Mouse (Mus musculus) gastrocnemius, adult 2 months (tissue): ENCODE data around the gene Stn1. TPM values are rescaled to one million over a fixed set of nuclear protein-coding genes. Genes with fewer than 3 reads are reported as not detected.

Source experiments
- DNase-seq: peaks from one replicate; pipeline ENCODE4 v3.0.0; 2022
- H3K27ac ChIP-seq: fragments of 200-600 bp; 2 replicates; pipeline ENCODE4 v1.8.1; 2022; ENCODE audit warnings: mild to moderate bottlenecking
- H3K4me3 ChIP-seq: fragments of 200-600 bp; 2 replicates; pipeline ENCODE4 v1.8.1; 2022; ENCODE audit warnings: mild to moderate bottlenecking, moderate library complexity
- CTCF ChIP-seq: fragments of 200-600 bp; IDR thresholded peaks from 2 replicates; pipeline ENCODE4 v1.8.1; 2022; ENCODE audit warnings: antibody characterized with exemption, mild to moderate bottlenecking, moderate library complexity
- intact Hi-C: fragments of 180-260 bp; cut with DNase I; formaldehyde crosslinking; loops from one replicate; pipeline ENCODE4 v1.15.1; 2025
- total RNA-seq, 2 experiments: library from RNA; stranded (reverse); gene quantifications; 2 replicates each; pipeline ENCODE4 v1.2.3; 2021

Stn1 gene
- total RNA-seq, 2 experiments from 2014 or later: 3.8 to 5.6 TPM

- TF ChIP-seq CTCF: no peak
- DNase-seq: peak; percentile 67
- Histone ChIP-seq H3K27ac (peak overlapping the region; percentile 91), H3K4me3 (no peak overlapping the region)
- intact Hi-C loops: no loop called here
These were observed 85.1 kb downstream of the Stn1 start for GRCm38 (mm10) chr19:47452211-47452610.

- Histone ChIP-seq H3K4me3 (no peak overlapping the region; the same call in 1 of the 2 replicates), H3K27ac (peak overlapping the region; percentile 91)
- intact Hi-C loops: no loop called here
- no peak for TF ChIP-seq CTCF
- DNase-seq: peak; percentile 35
These were observed 85.7 kb downstream of the Stn1 start for GRCm38 (mm10) chr19:47451476-47452113.

Other genes with a start within 250 kb of the Stn1 start
- gene Sh3pxd2a, start 73.1 kb downstream of the Stn1 start, total RNA-seq: 10 to 100 TPM; 37.7 to 44.7 TPM
- 10 to 100 TPM; 36.1 to 37.7 TPM for gene Slk, start 42.2 kb upstream of the Stn1 start, total RNA-seq
- not detected for gene Col17a1, start 154.6 kb upstream of the Stn1 start, total RNA-seq
- 10 to 100 TPM; 80.3 to 85.3 TPM for gene Sfr1, start 194.2 kb upstream of the Stn1 start, total RNA-seq